Mouse (Mus musculus) megakaryocyte, embryonic 14.5 days (primary cell): ENCODE data around the gene Upk3a.

Experiments
- FLI1 ChIP-seq: IDR thresholded peaks from 2 replicates; pipeline ENCODE4 v1.6.1; 2012; ENCODE audit warnings: low read length, inconsistent platforms, mixed read lengths
- GATA1 ChIP-seq: IDR thresholded peaks from 3 replicates; pipeline ENCODE4 v1.6.1; 2012; ENCODE audit warnings: mixed read lengths, low read length, inconsistent platforms, borderline replicate concordance

GRCm38 (mm10) chr15:85055186-85055585 lies 38.2 kb downstream of the Upk3a start:
- TF ChIP-seq GATA1: no peak
- TF ChIP-seq FLI1: no peak
